Mouse (Mus musculus) liver, embryonic 15.5 days (tissue): ENCODE data around the gene Gbp4. TPM values are rescaled to one million over a fixed set of nuclear protein-coding genes. Genes with fewer than 3 reads are reported as not detected.
"Not testable (repeated sequence)": the region's sequence is repeated elsewhere in the genome, so short reads cannot be mapped to it uniquely, and the experiment has no call there.

Source experiments
- ATAC-seq: fragments of 200-750 bp; cut with Nextera tagmentation; 2 replicates; pipeline ENCODE4 v1.8.0; 2017; ENCODE audit warnings: moderate number of reproducible peaks, mild to moderate bottlenecking, moderate library complexity; ENCODE audit not compliant: insufficient read depth
- H3K27ac ChIP-seq: fragments of 300-500 bp; sonication (generic); replicated peaks from 2 replicates; pipeline ENCODE4 v1.5.1; 2015; ENCODE audit warnings: mild to moderate bottlenecking, inconsistent platforms
- H3K27me3 ChIP-seq: fragments of 300-500 bp; sonication (generic); 2 replicates; pipeline ENCODE4 v1.6.1; 2015; ENCODE audit warnings: mild to moderate bottlenecking, inconsistent platforms
- H3K36me3 ChIP-seq: fragments of 300-500 bp; sonication (generic); replicated peaks from 2 replicates; pipeline ENCODE4 v1.6.1; 2015; ENCODE audit warnings: moderate library complexity, mild to moderate bottlenecking, inconsistent platforms
- H3K4me1 ChIP-seq: fragments of 300-500 bp; sonication (generic); replicated peaks from 2 replicates; pipeline ENCODE4 v1.6.1; 2015; ENCODE audit warnings: inconsistent platforms
- H3K4me2 ChIP-seq: fragments of 300-500 bp; sonication (generic); 2 replicates; pipeline ENCODE4 v1.6.1; 2015; ENCODE audit warnings: moderate library complexity, mild to moderate bottlenecking, inconsistent platforms
- H3K4me3 ChIP-seq: fragments of 300-500 bp; sonication (generic); replicated peaks from 2 replicates; pipeline ENCODE4 v1.5.1; 2015; ENCODE audit warnings: mild to moderate bottlenecking, inconsistent platforms
- H3K9ac ChIP-seq: fragments of 300-500 bp; sonication (generic); 2 replicates; pipeline ENCODE4 v1.6.1; 2015; ENCODE audit warnings: moderate library complexity, mild to moderate bottlenecking, inconsistent platforms
- H3K9me3 ChIP-seq: fragments of 300-500 bp; sonication (generic); replicated peaks from 2 replicates; pipeline ENCODE4 v1.6.1; 2016; ENCODE audit warnings: inconsistent platforms
- WGBS: fragments of 180-500 bp; shearing (Covaris S2); methylation state at CpG from one replicate; pipeline ENCODE4 v1.1.7; 2015; ENCODE audit warnings: mixed read lengths; ENCODE audit not compliant: insufficient replicate concordance; 5-methylcytosine and 5-hydroxymethylcytosine counted together
- polyA plus RNA-seq: library from polyadenylated mRNA; unstranded; fragments of >200 nt; fragmentation: Nextera tagmentation; extraction: Ambion mirVana; gene quantifications from 2 replicates; pipeline ENCODE4 v1.2.1, GENCODE M21; 2015

The Gbp4 gene
- polyA plus RNA-seq, 1 experiment from 2014 or later: 0.61 TPM

GRCm38 (mm10) chr5:105115740-105116139 is 23.6 kb downstream of the Gbp4 start:
- Histone ChIP-seq H3K4me1 (no peaks in the 10 kb centered on the region), H3K9me3 (no peaks in the 10 kb centered on the region), H3K36me3 (no peaks in the 10 kb centered on the region), H3K4me3 (no peak overlapping the region), H3K4me2 (no peak overlapping the region), H3K27ac (no peak overlapping the region), H3K9ac (no peak overlapping the region), H3K27me3 (no peaks in the 10 kb centered on the region)
- WGBS: 23% methylated on average over 2 of the region's 2 CpGs
- ATAC-seq: no peak

DNA sequence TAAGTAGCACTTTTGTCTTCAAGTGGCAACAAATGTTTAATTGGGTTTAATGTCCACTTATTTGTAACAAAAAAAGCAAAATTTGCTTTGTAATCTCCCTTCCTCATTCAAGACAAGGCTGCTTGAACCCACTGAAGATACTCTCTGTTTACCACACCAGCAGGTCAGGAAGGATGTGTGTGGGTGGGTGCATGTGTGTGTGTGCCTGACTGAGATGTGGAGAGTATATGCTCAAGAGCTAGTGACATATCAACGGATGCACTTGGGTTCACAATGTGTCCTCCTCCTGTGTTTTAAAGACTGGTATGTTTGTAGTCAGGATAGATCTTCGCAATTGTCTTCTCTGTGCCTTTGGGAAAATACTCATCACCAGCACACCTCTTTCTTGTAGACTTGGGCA is 24.7 kb downstream of the Gbp4 start:
- ATAC-seq: no peak
- Histone ChIP-seq H3K27ac (no peak overlapping the region), H3K27me3 (no peaks in the 10 kb centered on the region), H3K9ac (no peak overlapping the region), H3K4me3 (no peak overlapping the region), H3K9me3 (no peaks in the 10 kb centered on the region), H3K4me2 (no peak overlapping the region), H3K4me1 (no peaks in the 10 kb centered on the region), H3K36me3 (no peaks in the 10 kb centered on the region)
- WGBS: 50% methylated on average over 2 of the region's 2 CpGs

DNA sequence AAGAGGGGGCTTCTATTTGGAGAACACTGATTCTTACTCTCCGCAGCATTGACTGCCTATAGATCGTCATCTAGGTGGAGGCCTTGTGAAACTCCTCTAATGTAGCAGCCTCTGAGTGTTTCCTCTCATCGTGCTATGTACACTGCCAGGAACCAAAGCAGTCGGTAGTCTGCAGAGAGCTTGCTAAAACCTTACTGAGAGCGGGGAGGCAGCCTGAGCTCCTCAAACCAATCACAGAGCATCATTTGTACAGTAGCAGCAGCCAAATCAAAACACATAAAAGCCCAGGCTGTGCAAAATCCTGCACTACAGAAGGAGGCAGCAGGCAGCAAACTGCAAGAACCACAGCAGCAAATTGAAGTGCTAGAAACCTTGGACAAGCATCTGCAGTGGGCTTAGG is 25.7 kb downstream of the Gbp4 start:
- no peak overlapping the region for H3K4me3 ChIP-seq
- H3K9ac ChIP-seq: no peak overlapping the region
- no peak overlapping the region for H3K27ac ChIP-seq
- no peaks in the 10 kb centered on the region for H3K4me1 ChIP-seq
- WGBS: 72% methylated on average over 5 of the region's 5 CpGs
- H3K27me3 ChIP-seq: no peaks in the 10 kb centered on the region
- no peak for ATAC-seq
- no peak overlapping the region for H3K4me2 ChIP-seq
- H3K36me3 ChIP-seq: no peaks in the 10 kb centered on the region
- H3K9me3 ChIP-seq: no peaks in the 10 kb centered on the region

DNA sequence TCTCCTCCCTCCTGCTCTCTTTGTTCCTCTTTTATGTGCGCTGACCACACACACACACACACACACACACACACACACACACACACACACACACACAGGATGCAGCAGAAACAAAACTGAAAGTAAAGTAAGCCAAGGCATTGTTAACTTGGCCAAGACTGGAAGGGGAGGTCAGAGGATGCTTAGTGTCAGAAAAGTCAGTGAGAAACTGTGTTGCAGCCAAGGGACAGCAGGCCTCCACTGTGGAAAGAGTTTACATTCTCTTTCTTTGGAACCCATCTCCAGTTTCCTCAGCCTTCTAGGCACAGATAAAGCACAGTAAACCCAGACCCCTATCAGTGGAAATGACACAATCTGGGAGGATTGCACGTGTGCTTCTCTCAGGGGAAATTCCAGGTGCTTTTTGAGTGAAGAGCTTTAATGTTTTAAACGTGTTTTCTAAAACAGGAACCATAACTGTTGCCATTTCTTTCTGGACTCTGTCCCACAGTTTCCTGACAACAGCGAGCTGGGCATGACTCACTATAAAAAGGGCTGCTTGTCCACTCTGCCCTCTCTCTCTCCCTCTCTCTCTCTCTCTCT is 29.0 kb downstream of the Gbp4 start:
- H3K9me3 ChIP-seq, H3K27me3 ChIP-seq, H3K4me2 ChIP-seq, H3K4me1 ChIP-seq, H3K36me3 ChIP-seq, H3K4me3 ChIP-seq, H3K9ac ChIP-seq: not testable (repeated sequence)
- under 1% methylated on average over 4 of the region's 4 CpGs for WGBS
- ATAC-seq: peak; percentile 65
- H3K27ac ChIP-seq: peak overlapping the region; percentile 33; the same call in 1 of the 2 replicates

GRCm38 (mm10) chr5:105109775-105110174 is 29.6 kb downstream of the Gbp4 start:
- not testable (repeated sequence) for H3K36me3 ChIP-seq, H3K27ac ChIP-seq, ATAC-seq, H3K9ac ChIP-seq, H3K4me3 ChIP-seq, H3K9me3 ChIP-seq, H3K27me3 ChIP-seq, H3K4me1 ChIP-seq, H3K4me2 ChIP-seq
- 23% methylated on average over 1 of the region's 1 CpGs for WGBS

- H3K9me3 ChIP-seq, H3K4me3 ChIP-seq, H3K4me1 ChIP-seq, H3K9ac ChIP-seq, H3K36me3 ChIP-seq, H3K27ac ChIP-seq, H3K4me2 ChIP-seq, ATAC-seq, H3K27me3 ChIP-seq: not testable (repeated sequence)
- WGBS: 21% methylated on average over 2 of the region's 2 CpGs
Measured at GRCm38 (mm10) chr5:105105689-105106088, 33.7 kb downstream of the Gbp4 start.

- no peak overlapping the region for H3K9ac ChIP-seq
- no peaks in the 10 kb centered on the region for H3K27me3 ChIP-seq
- no peaks in the 10 kb centered on the region for H3K9me3 ChIP-seq
- H3K27ac ChIP-seq: no peak overlapping the region
- H3K4me2 ChIP-seq: no peak overlapping the region
- no peak for ATAC-seq
- H3K36me3 ChIP-seq: no peaks in the 10 kb centered on the region
- H3K4me1 ChIP-seq: no peaks in the 10 kb centered on the region
- H3K4me3 ChIP-seq: no peak overlapping the region
Measured at GRCm38 (mm10) chr5:105081900-105082299, 57.5 kb downstream of the Gbp4 start.

- not testable (repeated sequence) for H3K9ac ChIP-seq, ATAC-seq, H3K27ac ChIP-seq, H3K4me3 ChIP-seq, H3K4me1 ChIP-seq, H3K4me2 ChIP-seq, H3K27me3 ChIP-seq, H3K9me3 ChIP-seq, H3K36me3 ChIP-seq
Measured at GRCm38 (mm10) chr5:105068356-105068755, 71.0 kb downstream of the Gbp4 start.

Other genes starting within 250 kb of the Gbp4 start
- 4.3 and 4.8 TPM in 2 replicates for gene Abcg3, start 156.9 kb downstream of the Gbp4 start, polyA plus RNA-seq
- gene Gbp9, start within 50 bp of the Gbp4 start, polyA plus RNA-seq: 1.1 and 1.2 TPM in 2 replicates
- 2.4 and 3.2 TPM in 2 replicates for gene Gbp8, start within 50 bp of the Gbp4 start, polyA plus RNA-seq
- 0.21 and 0.29 TPM in 2 replicates for gene Gbp10, start 99.9 kb upstream of the Gbp4 start, polyA plus RNA-seq
- gene Gm43302, start 154.1 kb upstream of the Gbp4 start, polyA plus RNA-seq: 0.03 TPM in 2 replicates
- gene Gbp6, start 154.1 kb upstream of the Gbp4 start, polyA plus RNA-seq: 2.1 TPM in 2 replicates